Mouse (Mus musculus): ENCODE measurements at regions not wholly inside any gene's neighbourhood (a gene's known extent, or its start where the extent isn't known, plus 50 kb on each side); places are given as distances from the start of the nearest gene placed in this dataset.

GRCm38 (mm10) chr8:89325751-89326351 is 281.9 kb upstream of the Sall1 start:
- no peak for DNase-seq (ENCODE audit: low spot score)

- DNase-seq (ENCODE audit: low spot score): no peak
These were observed 281.3 kb upstream of the Sall1 start for GRCm38 (mm10) chr8:89325248-89325645.

- no peak for DNase-seq (ENCODE audit: low spot score)
These were observed 280.7 kb upstream of the Sall1 start for GRCm38 (mm10) chr8:89324462-89325247.

- no peak for DNase-seq (ENCODE audit: low spot score)
These were observed 273.7 kb upstream of the Sall1 start for GRCm38 (mm10) chr8:89317514-89318289.

GRCm38 (mm10) chr8:89316566-89317175 is 272.7 kb upstream of the Sall1 start:
- DNase-seq (ENCODE audit: low spot score): no peak

GRCm38 (mm10) chr8:89314907-89315306 is 270.9 kb upstream of the Sall1 start:
- DNase-seq (ENCODE audit: low spot score): no peak

- DNase-seq (ENCODE audit: low spot score): no peak
These were observed 266.8 kb upstream of the Sall1 start for GRCm38 (mm10) chr8:89310696-89311214.

GRCm38 (mm10) chr8:89309591-89309990 is 265.6 kb upstream of the Sall1 start:
- DNase-seq (ENCODE audit: low spot score): no peak

GRCm38 (mm10) chr8:89308950-89309349 is 265.0 kb upstream of the Sall1 start:
- no peak for DNase-seq (ENCODE audit: low spot score)

GRCm38 (mm10) chr8:89308532-89308931 is 264.6 kb upstream of the Sall1 start:
- no peak for DNase-seq (ENCODE audit: low spot score)

GRCm38 (mm10) chr8:89307601-89308000 is 263.6 kb upstream of the Sall1 start:
- no peak for DNase-seq (ENCODE audit: low spot score)

- no peak for DNase-seq (ENCODE audit: low spot score)
These were observed 263.1 kb upstream of the Sall1 start for GRCm38 (mm10) chr8:89307085-89307484.

GRCm38 (mm10) chr8:89304116-89304515 is 260.2 kb upstream of the Sall1 start:
- no peak for DNase-seq (ENCODE audit: low spot score)

- no peak for DNase-seq (ENCODE audit: low spot score)
These were observed 259.4 kb upstream of the Sall1 start for GRCm38 (mm10) chr8:89303326-89303725.

GRCm38 (mm10) chr8:89299637-89300036 is 255.7 kb upstream of the Sall1 start:
- DNase-seq (ENCODE audit: low spot score): no peak

GRCm38 (mm10) chr8:89295686-89296085 is 251.7 kb upstream of the Sall1 start:
- no peak for DNase-seq (ENCODE audit: low spot score)

- no peak for DNase-seq (ENCODE audit: low spot score)
These were observed 245.1 kb upstream of the Sall1 start for GRCm38 (mm10) chr8:89289017-89289416.

- no peak for DNase-seq (ENCODE audit: low spot score)
These were observed 241.1 kb upstream of the Sall1 start for GRCm38 (mm10) chr8:89284871-89285564.

- DNase-seq (ENCODE audit: low spot score): no peak
These were observed 239.4 kb upstream of the Sall1 start for GRCm38 (mm10) chr8:89283105-89284096.

- no peak for DNase-seq (ENCODE audit: low spot score)
These were observed 235.9 kb upstream of the Sall1 start for GRCm38 (mm10) chr8:89279844-89280243.

All from T-cell, adult 2 months (primary cell).